Mouse (Mus musculus) midbrain, embryonic 15.5 days (tissue): Measurements from ENCODE around the gene Ybx1. TPM values are rescaled to one million over a fixed set of nuclear protein-coding genes. Genes with fewer than 3 reads are reported as not detected.
A peak's percentile ranks its signal among the peaks of the same experiment; 100 is the strongest.

ENCODE experiments used
- ATAC-seq: fragments of 200-750 bp; cut with Nextera tagmentation; replicated peaks from 2 replicates; pipeline ENCODE4 v1.8.0; 2017; ENCODE audit warnings: moderate TSS enrichment
- H3K27ac ChIP-seq: fragments of 300-500 bp; sonication (generic); 2 replicates; pipeline ENCODE4 v1.5.1; 2015; ENCODE audit warnings: mild to moderate bottlenecking, inconsistent platforms
- H3K27me3 ChIP-seq: fragments of 300-500 bp; sonication (generic); replicated peaks from 2 replicates; pipeline ENCODE4 v1.6.1; 2015; ENCODE audit warnings: inconsistent platforms
- H3K36me3 ChIP-seq: fragments of 300-500 bp; sonication (generic); replicated peaks from 2 replicates; pipeline ENCODE4 v1.6.1; 2015; ENCODE audit warnings: inconsistent platforms
- H3K4me1 ChIP-seq: fragments of 300-500 bp; sonication (generic); 2 replicates; pipeline ENCODE4 v1.6.1; 2015; ENCODE audit warnings: inconsistent platforms
- H3K4me2 ChIP-seq: fragments of 300-500 bp; sonication (generic); 2 replicates; pipeline ENCODE4 v1.6.1; 2015; ENCODE audit warnings: inconsistent platforms, mild to moderate bottlenecking, moderate library complexity
- H3K4me3 ChIP-seq: fragments of 300-500 bp; sonication (generic); 2 replicates; pipeline ENCODE4 v1.5.1; 2015; ENCODE audit warnings: mild to moderate bottlenecking, inconsistent platforms
- H3K9ac ChIP-seq: fragments of 300-500 bp; sonication (generic); 2 replicates; pipeline ENCODE4 v1.6.1; 2015; ENCODE audit warnings: mild to moderate bottlenecking, inconsistent platforms
- H3K9me3 ChIP-seq: fragments of 300-500 bp; sonication (generic); 2 replicates; pipeline ENCODE4 v1.6.1; 2016; ENCODE audit warnings: inconsistent platforms
- WGBS: fragments of 180-500 bp; shearing (Covaris S2); methylation state at CpG from one replicate; pipeline ENCODE4 v1.1.7; 2015; ENCODE audit warnings: mixed read lengths; 5-methylcytosine and 5-hydroxymethylcytosine counted together
- polyA plus RNA-seq: library from polyadenylated mRNA; unstranded; fragments of >200 nt; fragmentation: Nextera tagmentation; extraction: Ambion mirVana; gene quantifications from 2 replicates; pipeline ENCODE4 v1.2.1, GENCODE M21; 2015

Ybx1 gene
- polyA plus RNA-seq, 1 experiment from 2014 or later = 822 TPM

DNA sequence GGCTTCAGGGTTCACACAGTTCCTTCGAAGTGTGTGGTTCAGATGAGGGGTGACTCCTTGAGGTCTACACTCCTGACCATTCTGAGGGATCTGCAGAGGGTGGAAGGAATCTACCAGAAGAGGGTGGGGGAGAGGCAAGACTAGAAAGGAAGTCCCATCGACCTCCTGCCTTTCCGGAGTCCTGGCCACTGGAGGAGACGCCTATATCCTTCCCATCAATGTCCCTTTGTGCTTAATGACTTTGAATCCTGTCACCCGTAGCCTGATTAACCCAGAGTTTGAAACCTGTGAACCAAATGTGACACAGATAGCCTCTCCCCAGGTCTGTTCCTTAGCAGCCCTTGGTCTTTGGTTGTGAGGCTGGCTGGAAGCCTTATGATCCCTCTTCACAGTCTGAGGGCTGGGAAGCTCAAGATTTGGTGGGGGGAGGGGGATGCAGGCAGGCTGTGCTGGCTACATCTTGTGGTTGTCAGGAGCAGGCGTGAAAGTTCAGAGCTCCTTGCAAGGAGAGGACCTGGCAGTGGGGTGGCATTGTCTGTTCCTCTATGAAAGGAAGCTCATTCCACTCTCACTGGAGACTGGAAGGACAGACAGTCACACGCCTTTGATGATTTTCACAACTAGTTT lies 33.2 kb downstream of the Ybx1 start:
- Histone ChIP-seq H3K9me3 (no peaks in the 10 kb centered on the region), H3K27ac (no peak overlapping the region), H3K4me3 (no peak overlapping the region), H3K27me3 (no peaks in the 10 kb centered on the region), H3K4me1 (no peaks in the 10 kb centered on the region), H3K9ac (no peak overlapping the region), H3K36me3 (no peaks in the 10 kb centered on the region), H3K4me2 (no peak overlapping the region)
- 62% methylated on average over 7 of the region's 7 CpGs for WGBS
- ATAC-seq = no peak

DNA sequence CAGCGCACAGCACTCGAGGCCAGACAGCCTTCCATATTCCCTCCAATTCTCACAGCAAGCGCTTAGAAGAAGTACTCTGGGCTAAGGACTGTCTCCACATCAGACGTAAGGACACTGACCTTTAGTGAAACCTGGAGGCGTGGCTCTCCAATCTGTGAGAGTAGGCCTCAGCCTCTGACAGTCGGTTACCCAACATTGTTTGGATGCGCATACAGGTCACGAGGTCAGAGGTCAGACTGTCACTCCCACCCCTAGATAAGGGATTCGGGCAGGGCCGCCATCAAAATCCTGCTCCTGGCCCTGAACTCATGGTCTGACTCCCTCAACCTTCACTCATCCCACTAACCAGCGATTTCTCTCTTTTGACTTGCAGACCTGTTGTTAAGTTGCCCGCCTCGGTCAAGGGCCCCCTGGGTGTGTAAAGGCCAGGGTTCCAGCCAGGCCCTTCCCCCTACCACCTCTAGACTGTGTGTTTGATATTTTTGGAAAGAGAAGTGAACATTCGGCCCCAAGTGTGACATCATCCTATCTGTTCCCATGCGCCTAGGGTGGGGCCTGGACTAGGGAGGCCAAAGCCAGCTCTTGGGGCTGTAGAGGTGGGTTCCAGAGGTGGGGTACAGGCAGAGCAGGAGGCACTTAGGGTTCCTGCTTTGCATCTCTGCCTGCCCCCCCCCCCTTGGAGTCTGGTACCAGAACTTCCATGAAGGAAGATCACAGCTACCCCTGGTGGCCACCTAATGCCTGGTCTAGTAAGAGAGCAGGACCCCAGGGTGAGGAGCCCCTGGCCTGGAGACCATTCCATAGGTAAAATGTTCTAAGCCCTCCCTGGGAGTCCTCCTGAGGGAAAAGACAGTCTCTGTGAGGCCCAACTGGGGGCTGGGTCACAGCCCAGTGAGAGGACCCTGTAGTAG lies 34.8 kb downstream of the Ybx1 start:
- no peak overlapping the region for H3K4me3 ChIP-seq
- H3K4me2 ChIP-seq = no peak overlapping the region
- no peaks in the 10 kb centered on the region for H3K9me3 ChIP-seq
- no peaks in the 10 kb centered on the region for H3K36me3 ChIP-seq
- ATAC-seq = peak; percentile 39; the same call in 1 of the 2 replicates
- 84% methylated on average over 15 of the region's 15 CpGs for WGBS
- no peaks in the 10 kb centered on the region for H3K27me3 ChIP-seq
- H3K9ac ChIP-seq = no peak overlapping the region
- peaks cover under 1% of the 10 kb centered on the region for H3K4me1 ChIP-seq
- no peak overlapping the region for H3K27ac ChIP-seq

DNA sequence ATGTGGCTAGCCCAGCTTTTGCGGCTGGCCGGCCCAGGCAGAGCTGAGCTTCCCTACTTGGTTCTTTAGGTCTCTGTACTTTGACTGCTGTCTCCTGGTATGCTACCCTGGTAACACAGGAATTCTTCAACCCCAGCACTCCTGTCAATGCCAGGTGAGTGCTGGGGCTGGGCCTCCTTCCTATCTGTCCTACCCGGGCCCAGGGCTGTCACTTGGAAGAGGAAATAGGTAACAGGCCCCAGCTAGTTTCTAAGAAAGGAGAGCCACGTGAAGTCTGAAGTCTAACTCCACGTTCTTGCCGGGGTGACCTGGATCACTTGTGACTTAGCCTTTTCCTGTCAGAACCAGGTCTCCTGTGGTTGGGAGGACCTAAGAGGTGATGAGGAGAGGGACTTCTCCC lies 37.3 kb downstream of the Ybx1 start:
- ATAC-seq = no peak
- H3K9ac ChIP-seq = no peak overlapping the region
- no peaks in the 10 kb centered on the region for H3K9me3 ChIP-seq
- H3K4me1 ChIP-seq = peaks cover 11% of the 10 kb centered on the region
- no peak overlapping the region for H3K4me2 ChIP-seq
- no peaks in the 10 kb centered on the region for H3K27me3 ChIP-seq
- no peaks in the 10 kb centered on the region for H3K36me3 ChIP-seq
- H3K4me3 ChIP-seq = no peak overlapping the region
- 84% methylated on average over 6 of the region's 6 CpGs for WGBS
- no peak overlapping the region for H3K27ac ChIP-seq

DNA sequence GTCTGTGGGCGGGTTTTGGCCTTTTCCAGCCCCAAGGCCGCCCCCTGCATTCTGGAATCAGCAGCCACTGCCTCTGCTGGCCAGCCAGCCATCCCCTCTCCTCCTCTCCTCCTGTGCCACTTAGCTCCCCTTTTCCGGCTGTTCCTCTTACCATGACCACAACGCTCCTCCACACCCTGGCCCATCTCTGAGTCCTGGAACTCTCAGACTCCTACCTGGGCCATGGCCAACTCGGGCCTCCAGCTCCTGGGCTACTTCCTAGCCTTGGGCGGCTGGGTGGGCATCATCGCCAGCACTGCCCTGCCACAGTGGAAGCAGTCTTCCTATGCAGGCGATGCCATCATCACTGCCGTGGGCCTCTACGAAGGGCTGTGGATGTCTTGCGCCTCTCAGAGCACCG lies 39.1 kb downstream of the Ybx1 start, which contains the start of gene Cldn19:
Gene Cldn19, plus strand, starts transcription at position 64 of the 400 bp plus-strand sequence.
- 76% methylated on average over 12 of the region's 12 CpGs for WGBS
- peak within 1 kb of the TSS; percentile 40 for H3K27ac ChIP-seq
- no peak for ATAC-seq

DNA sequence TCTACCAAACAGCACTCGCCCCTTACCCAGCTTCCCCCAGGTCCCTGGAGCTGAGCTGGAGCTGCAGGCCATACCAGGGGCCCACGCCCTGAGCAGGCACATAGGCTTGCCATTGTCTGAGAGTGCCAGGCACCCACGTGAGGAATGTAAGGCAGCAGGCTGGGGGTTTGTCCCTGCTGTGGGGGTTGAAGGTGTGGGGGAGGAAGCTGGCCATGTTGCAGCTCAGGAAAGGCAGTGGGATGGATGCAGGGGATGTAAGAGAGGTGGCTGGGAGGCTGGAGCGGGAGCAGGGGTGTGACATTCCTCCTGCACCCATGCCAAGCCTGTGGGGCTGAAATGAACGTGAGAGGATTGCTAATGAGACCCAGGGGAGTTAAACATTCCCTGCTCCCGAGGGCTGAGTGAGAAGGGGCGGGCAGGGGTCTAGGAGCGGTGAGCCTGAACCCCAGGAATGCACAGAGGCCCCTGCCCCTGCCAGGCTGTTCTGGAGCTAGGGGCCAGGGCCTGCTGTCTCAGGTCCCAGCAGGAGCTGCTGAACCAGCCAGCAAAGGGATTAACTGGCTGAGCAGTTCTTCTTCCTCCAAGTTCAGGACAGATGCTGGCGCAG lies 40.3 kb downstream of the Ybx1 start:
- no peaks in the 10 kb centered on the region for H3K36me3 ChIP-seq
- ATAC-seq = peak; percentile 69
- H3K9ac ChIP-seq = 0 out of 2 replicates have a peak overlapping the region, but pooled peaks have one; percentile 16
- H3K4me1 ChIP-seq = peaks cover 11% of the 10 kb centered on the region
- H3K27ac ChIP-seq = peak overlapping the region; percentile 40
- 13% methylated on average over 9 of the region's 9 CpGs for WGBS
- no peaks in the 10 kb centered on the region for H3K27me3 ChIP-seq
- no peaks in the 10 kb centered on the region for H3K9me3 ChIP-seq
- H3K4me3 ChIP-seq = no peak overlapping the region
- H3K4me2 ChIP-seq = no peak overlapping the region

More for the DNA sequence above, 39.1 kb downstream of the Ybx1 start, which contains the start of gene Cldn19:
- H3K27me3 ChIP-seq = no peaks in the 10 kb centered on the region
- no peak within 1 kb of the TSS for H3K4me3 ChIP-seq
- no peak within 1 kb of the TSS for H3K9ac ChIP-seq
- H3K4me2 ChIP-seq = no peak within 1 kb of the TSS
- H3K9me3 ChIP-seq = no peaks in the 10 kb centered on the region
- peaks cover 11% of the 10 kb centered on the region for H3K4me1 ChIP-seq
- H3K36me3 ChIP-seq = no peaks in the 10 kb centered on the region

DNA sequence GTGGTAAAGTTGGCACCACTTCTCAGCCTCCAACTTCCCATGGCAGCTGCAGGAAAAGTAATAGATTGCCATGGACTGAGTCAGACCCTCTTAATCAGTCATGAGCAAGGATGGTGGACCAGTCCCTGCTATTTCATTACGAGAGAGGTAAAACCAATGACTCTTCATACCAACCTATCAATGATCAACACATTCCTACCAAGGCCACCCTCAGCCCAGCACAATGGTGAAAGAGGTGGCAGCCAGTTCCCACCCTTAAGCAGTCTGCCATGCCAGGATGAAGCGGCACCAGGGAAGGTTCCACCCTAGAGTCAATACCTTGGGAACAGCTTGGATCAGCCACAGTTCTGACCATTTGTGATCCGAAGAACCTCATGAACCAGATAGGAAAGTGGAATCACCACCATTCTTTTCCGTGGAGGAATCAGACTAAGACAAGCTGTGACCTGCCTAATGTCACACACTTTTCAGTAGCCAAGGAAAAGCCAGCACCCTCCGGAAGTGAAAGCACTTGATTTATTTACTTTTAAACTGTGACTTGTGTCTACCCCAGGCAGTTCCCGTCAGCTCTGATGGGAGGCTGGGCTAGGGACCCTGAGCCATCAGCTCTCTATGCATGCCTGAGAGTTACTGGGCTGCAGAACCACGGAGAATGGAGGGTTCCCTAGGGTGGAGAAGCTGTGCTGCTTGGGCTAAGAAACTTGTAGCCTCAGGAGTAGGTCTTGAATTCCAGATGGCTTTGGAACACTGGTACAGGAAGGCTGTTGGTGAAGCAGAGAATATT lies 42.2 kb downstream of the Ybx1 start:
- H3K4me3 ChIP-seq = no peak overlapping the region
- no peak overlapping the region for H3K4me2 ChIP-seq
- H3K9ac ChIP-seq = no peak overlapping the region
- H3K36me3 ChIP-seq = 0 out of 2 replicates have a peak, but pooled peaks cover 4% of the 10 kb centered on the region
- ATAC-seq = no peak
- peaks cover 17% of the 10 kb centered on the region for H3K4me1 ChIP-seq
- H3K9me3 ChIP-seq = no peaks in the 10 kb centered on the region
- 72% methylated on average over 7 of the region's 7 CpGs for WGBS
- H3K27ac ChIP-seq = no peak overlapping the region
- H3K27me3 ChIP-seq = no peaks in the 10 kb centered on the region

DNA sequence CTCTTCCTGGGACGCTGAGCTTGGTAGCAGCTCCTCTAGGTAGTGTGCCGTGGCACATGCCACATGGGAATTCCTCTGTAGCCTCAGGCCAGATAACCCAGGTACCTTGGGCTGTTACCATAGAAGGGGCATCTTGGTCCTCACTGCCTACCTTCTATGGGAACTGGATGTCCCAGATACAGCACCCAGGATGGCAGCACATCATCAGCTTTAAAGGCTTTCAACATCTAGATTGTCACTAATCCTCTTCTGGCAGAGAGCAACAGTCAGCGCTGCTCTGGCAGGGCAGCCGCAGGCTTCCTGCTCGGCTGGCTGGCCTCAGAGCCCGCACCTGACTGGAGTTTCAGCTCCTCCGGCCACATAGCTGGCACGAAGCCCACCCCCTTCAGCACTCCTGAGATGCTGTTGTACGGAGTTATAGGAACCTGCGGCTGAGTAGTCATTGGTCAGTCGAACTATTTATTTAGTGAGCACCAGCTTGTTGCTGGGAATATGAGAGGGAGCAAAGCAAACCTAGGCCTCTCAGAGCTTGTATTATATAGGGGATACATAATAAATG lies 45.9 kb downstream of the Ybx1 start:
- no peak for ATAC-seq
- 71% methylated on average over 11 of the region's 11 CpGs for WGBS
- peak overlapping the region; percentile 32; the same call in 1 of the 2 replicates for H3K27ac ChIP-seq

DNA sequence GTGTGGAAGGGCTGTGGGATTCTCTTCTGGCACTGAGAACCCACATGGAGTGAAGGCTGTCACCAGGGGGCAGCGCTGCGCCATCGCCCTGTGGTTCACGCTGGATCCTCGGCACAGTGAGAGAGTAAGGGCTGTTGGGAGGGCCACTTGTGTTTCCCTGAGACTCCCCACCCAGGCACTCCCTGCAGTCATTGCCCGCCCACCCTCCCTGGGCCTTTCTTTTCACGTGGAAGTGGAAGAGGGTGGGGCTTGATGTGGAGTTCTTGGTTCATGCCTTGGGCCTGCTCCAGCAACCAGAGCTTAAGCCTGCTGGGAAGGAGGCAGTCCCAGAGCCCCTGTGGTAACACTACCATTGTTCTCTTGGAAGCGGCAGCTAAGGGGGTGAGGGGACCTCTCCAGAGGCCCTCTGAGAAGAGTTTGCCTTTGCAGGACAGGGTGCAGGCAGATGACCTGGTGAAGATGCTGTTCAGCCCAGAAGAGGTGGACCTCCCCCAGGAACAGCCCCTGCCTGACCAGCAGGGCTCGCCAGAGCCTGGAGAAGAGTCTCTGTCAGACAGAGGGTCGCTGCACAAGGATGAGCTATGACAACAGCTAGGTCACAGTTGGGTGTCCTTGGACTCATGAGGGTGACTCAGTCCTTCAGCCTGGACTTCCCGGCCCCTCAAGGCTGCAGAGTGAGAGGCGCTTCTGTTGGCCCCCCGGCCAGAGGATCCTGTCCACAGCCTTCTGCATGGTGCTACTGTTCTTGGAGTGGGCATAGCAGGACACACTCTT lies 46.8 kb downstream of the Ybx1 start:
- peaks cover 6% of the 10 kb centered on the region; the same call in 1 of the 2 replicates for H3K4me1 ChIP-seq
- H3K9ac ChIP-seq = no peak overlapping the region
- H3K27me3 ChIP-seq = no peaks in the 10 kb centered on the region
- peak; percentile 64 for ATAC-seq
- peaks cover 11% of the 10 kb centered on the region; the same call in 1 of the 2 replicates for H3K36me3 ChIP-seq
- no peak overlapping the region for H3K4me3 ChIP-seq
- H3K9me3 ChIP-seq = no peaks in the 10 kb centered on the region
- H3K27ac ChIP-seq = peak overlapping the region; percentile 32; the same call in 1 of the 2 replicates
- no peak overlapping the region for H3K4me2 ChIP-seq
- 19% methylated on average over 13 of the region's 13 CpGs for WGBS

More for the DNA sequence above, 45.9 kb downstream of the Ybx1 start:
- Histone ChIP-seq H3K27me3 (no peaks in the 10 kb centered on the region), H3K4me2 (no peak overlapping the region), H3K4me3 (no peak overlapping the region), H3K9ac (no peak overlapping the region), H3K36me3 (peaks cover 7% of the 10 kb centered on the region; the same call in 1 of the 2 replicates), H3K9me3 (no peaks in the 10 kb centered on the region), H3K4me1 (peaks cover 6% of the 10 kb centered on the region; the same call in 1 of the 2 replicates)

DNA sequence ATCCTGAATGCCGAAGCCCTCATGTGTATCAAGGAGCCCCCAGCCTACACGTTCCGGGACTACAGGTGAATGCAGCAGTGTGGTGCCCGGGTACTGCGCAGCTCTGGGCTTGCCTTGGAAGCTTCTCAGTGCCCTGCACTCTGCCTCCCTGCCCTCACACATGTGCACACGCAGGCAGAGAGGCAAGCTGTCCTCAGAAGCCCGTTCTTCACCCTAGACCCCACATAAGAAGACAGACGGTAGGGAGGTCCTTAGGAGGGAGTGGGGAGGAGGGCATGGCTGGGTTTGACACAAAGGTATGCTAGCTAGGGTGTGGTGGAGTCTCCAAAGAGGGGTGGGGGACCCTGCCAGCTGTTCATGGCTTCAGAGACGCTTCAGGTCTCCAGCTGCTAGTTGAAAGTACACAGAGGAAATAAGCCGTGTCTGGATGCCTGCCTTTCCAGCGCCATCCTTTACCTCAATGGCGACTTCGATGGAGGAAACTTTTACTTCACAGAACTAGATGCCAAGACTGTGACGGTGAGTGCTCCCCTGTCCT lies 47.6 kb downstream of the Ybx1 start:
- 72% methylated on average over 14 of the region's 14 CpGs for WGBS
- ATAC-seq = no peak
- Histone ChIP-seq H3K4me1 (peaks cover 6% of the 10 kb centered on the region; the same call in 1 of the 2 replicates), H3K9ac (no peak overlapping the region), H3K27me3 (no peaks in the 10 kb centered on the region), H3K9me3 (no peaks in the 10 kb centered on the region), H3K36me3 (peaks cover 18% of the 10 kb centered on the region; the same call in 1 of the 2 replicates), H3K4me3 (no peak overlapping the region), H3K27ac (no peak overlapping the region), H3K4me2 (no peak overlapping the region)

DNA sequence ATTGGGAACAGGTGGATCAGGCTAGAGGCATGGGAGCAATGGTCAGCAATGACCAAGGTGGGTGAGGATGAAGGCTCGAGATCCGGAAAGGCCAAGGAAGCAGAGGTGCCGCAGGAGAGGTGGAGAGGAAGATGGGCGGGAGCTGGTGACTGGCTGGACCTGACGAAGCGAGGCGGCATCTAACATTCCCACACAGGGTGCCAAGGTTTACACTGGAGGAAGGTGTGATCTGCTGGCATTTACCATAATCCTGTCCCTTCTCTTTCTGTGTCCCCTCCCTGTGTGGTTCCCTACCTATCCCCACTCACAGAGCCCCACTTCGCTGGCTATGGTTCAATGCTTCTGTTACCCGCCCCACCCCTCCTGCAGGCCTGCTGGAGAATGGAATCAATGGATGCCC lies 48.4 kb downstream of the Ybx1 start:
- no peak overlapping the region for H3K4me3 ChIP-seq
- H3K9ac ChIP-seq = no peak overlapping the region
- WGBS = 65% methylated on average over 9 of the region's 9 CpGs
- no peaks in the 10 kb centered on the region for H3K27me3 ChIP-seq
- ATAC-seq = no peak
- H3K4me1 ChIP-seq = peaks cover 6% of the 10 kb centered on the region; the same call in 1 of the 2 replicates
- no peak overlapping the region for H3K27ac ChIP-seq
- no peaks in the 10 kb centered on the region for H3K9me3 ChIP-seq
- H3K4me2 ChIP-seq = no peak overlapping the region
- peaks cover 25% of the 10 kb centered on the region; the same call in 1 of the 2 replicates for H3K36me3 ChIP-seq
